Mouse (Mus musculus) liver, embryonic 15.5 days (tissue): ENCODE results near the gene App. TPM values are rescaled to one million over a fixed set of nuclear protein-coding genes. Genes with fewer than 3 reads are reported as not detected.
A peak's percentile ranks its signal among the peaks of the same experiment; 100 is the strongest.

Source experiments
- ATAC-seq: fragments of 200-750 bp; cut with Nextera tagmentation; 2 replicates; pipeline ENCODE4 v1.8.0; 2017; ENCODE audit warnings: moderate number of reproducible peaks, mild to moderate bottlenecking, moderate library complexity; ENCODE audit not compliant: insufficient read depth
- H3K27ac ChIP-seq: fragments of 300-500 bp; sonication (generic); replicated peaks from 2 replicates; pipeline ENCODE4 v1.5.1; 2015; ENCODE audit warnings: mild to moderate bottlenecking, inconsistent platforms
- H3K27me3 ChIP-seq: fragments of 300-500 bp; sonication (generic); 2 replicates; pipeline ENCODE4 v1.6.1; 2015; ENCODE audit warnings: mild to moderate bottlenecking, inconsistent platforms
- H3K36me3 ChIP-seq: fragments of 300-500 bp; sonication (generic); replicated peaks from 2 replicates; pipeline ENCODE4 v1.6.1; 2015; ENCODE audit warnings: moderate library complexity, mild to moderate bottlenecking, inconsistent platforms
- H3K4me1 ChIP-seq: fragments of 300-500 bp; sonication (generic); replicated peaks from 2 replicates; pipeline ENCODE4 v1.6.1; 2015; ENCODE audit warnings: inconsistent platforms
- H3K4me2 ChIP-seq: fragments of 300-500 bp; sonication (generic); 2 replicates; pipeline ENCODE4 v1.6.1; 2015; ENCODE audit warnings: moderate library complexity, mild to moderate bottlenecking, inconsistent platforms
- H3K4me3 ChIP-seq: fragments of 300-500 bp; sonication (generic); replicated peaks from 2 replicates; pipeline ENCODE4 v1.5.1; 2015; ENCODE audit warnings: mild to moderate bottlenecking, inconsistent platforms
- H3K9ac ChIP-seq: fragments of 300-500 bp; sonication (generic); 2 replicates; pipeline ENCODE4 v1.6.1; 2015; ENCODE audit warnings: moderate library complexity, mild to moderate bottlenecking, inconsistent platforms
- H3K9me3 ChIP-seq: fragments of 300-500 bp; sonication (generic); replicated peaks from 2 replicates; pipeline ENCODE4 v1.6.1; 2016; ENCODE audit warnings: inconsistent platforms
- WGBS: fragments of 180-500 bp; shearing (Covaris S2); methylation state at CpG from one replicate; pipeline ENCODE4 v1.1.7; 2015; ENCODE audit warnings: mixed read lengths; ENCODE audit not compliant: insufficient replicate concordance; 5-methylcytosine and 5-hydroxymethylcytosine counted together
- polyA plus RNA-seq: library from polyadenylated mRNA; unstranded; fragments of >200 nt; fragmentation: Nextera tagmentation; extraction: Ambion mirVana; gene quantifications from 2 replicates; pipeline ENCODE4 v1.2.1, GENCODE M21; 2015

Gene App
- polyA plus RNA-seq, 1 experiment from 2014 or later, result 17.8 TPM

GRCm38 (mm10) chr16:85133468-85133881 lies 40.1 kb downstream of the App start:
- Histone ChIP-seq H3K27me3 (no peaks in the 10 kb centered on the region), H3K4me3 (no peak overlapping the region), H3K4me1 (peaks cover 30% of the 10 kb centered on the region), H3K4me2 (peak overlapping the region; percentile 27), H3K27ac (0 out of 2 replicates have a peak overlapping the region, but pooled peaks have one; percentile 45), H3K36me3 (no peaks in the 10 kb centered on the region), H3K9me3 (no peaks in the 10 kb centered on the region), H3K9ac (no peak overlapping the region)
- no peak for ATAC-seq
- WGBS, result 32% methylated on average over 5 of the region's 5 CpGs

GRCm38 (mm10) chr16:85133057-85133456 lies 40.5 kb downstream of the App start:
- H3K4me2 ChIP-seq, result peak overlapping the region; percentile 27
- peak overlapping the region; percentile 45; the same call in 1 of the 2 replicates for H3K27ac ChIP-seq
- no peak overlapping the region for H3K9ac ChIP-seq
- WGBS, result 56% methylated on average over 8 of the region's 8 CpGs
- H3K4me1 ChIP-seq, result peaks cover 30% of the 10 kb centered on the region
- ATAC-seq, result no peak
- no peaks in the 10 kb centered on the region for H3K9me3 ChIP-seq
- no peaks in the 10 kb centered on the region for H3K36me3 ChIP-seq
- no peaks in the 10 kb centered on the region for H3K27me3 ChIP-seq
- H3K4me3 ChIP-seq, result no peak overlapping the region

GRCm38 (mm10) chr16:85132182-85132581 lies 41.4 kb downstream of the App start:
- H3K9ac ChIP-seq, result no peak overlapping the region
- ATAC-seq, result no peak
- no peak overlapping the region for H3K4me2 ChIP-seq
- no peak overlapping the region for H3K4me3 ChIP-seq
- 46% methylated on average over 5 of the region's 5 CpGs for WGBS
- no peaks in the 10 kb centered on the region for H3K36me3 ChIP-seq
- no peaks in the 10 kb centered on the region for H3K9me3 ChIP-seq
- H3K27ac ChIP-seq, result peak overlapping the region; percentile 6; the same call in 1 of the 2 replicates
- no peaks in the 10 kb centered on the region for H3K27me3 ChIP-seq
- H3K4me1 ChIP-seq, result peaks cover 30% of the 10 kb centered on the region

GRCm38 (mm10) chr16:85130861-85131556 lies 42.6 kb downstream of the App start:
- peak; percentile 73 for ATAC-seq
- no peaks in the 10 kb centered on the region for H3K36me3 ChIP-seq
- H3K27ac ChIP-seq, result 0 out of 2 replicates have a peak overlapping the region, but pooled peaks have one; percentile 24
- H3K4me1 ChIP-seq, result peaks cover 30% of the 10 kb centered on the region
- WGBS, result 49% methylated on average over 7 of the region's 7 CpGs
- no peaks in the 10 kb centered on the region for H3K9me3 ChIP-seq
- no peak overlapping the region for H3K4me3 ChIP-seq
- H3K4me2 ChIP-seq, result no peak overlapping the region; the same call in 1 of the 2 replicates
- H3K27me3 ChIP-seq, result no peaks in the 10 kb centered on the region
- H3K9ac ChIP-seq, result no peak overlapping the region

- Histone ChIP-seq H3K27me3 (no peaks in the 10 kb centered on the region), H3K4me3 (no peak overlapping the region), H3K27ac (no peak overlapping the region), H3K9me3 (no peaks in the 10 kb centered on the region), H3K9ac (no peak overlapping the region), H3K36me3 (no peaks in the 10 kb centered on the region), H3K4me2 (no peak overlapping the region), H3K4me1 (peaks cover 30% of the 10 kb centered on the region)
- WGBS, result 51% methylated on average over 13 of the region's 13 CpGs
- no peak for ATAC-seq
These were observed 44.6 kb downstream of the App start for GRCm38 (mm10) chr16:85128693-85129657.

- no peak overlapping the region for H3K27ac ChIP-seq
- H3K27me3 ChIP-seq, result no peaks in the 10 kb centered on the region
These were observed 45.3 kb downstream of the App start for GRCm38 (mm10) chr16:85128347-85128664.

GRCm38 (mm10) chr16:85127661-85128346 lies 45.8 kb downstream of the App start:
- Histone ChIP-seq H3K9ac (no peak overlapping the region), H3K27ac (no peak overlapping the region), H3K4me1 (peaks cover 23% of the 10 kb centered on the region), H3K9me3 (no peaks in the 10 kb centered on the region), H3K36me3 (no peaks in the 10 kb centered on the region), H3K4me2 (no peak overlapping the region), H3K27me3 (no peaks in the 10 kb centered on the region), H3K4me3 (no peak overlapping the region)
- 73% methylated on average over 11 of the region's 11 CpGs for WGBS
- ATAC-seq, result no peak

More at GRCm38 (mm10) chr16:85128347-85128664, 45.3 kb downstream of the App start:
- Histone ChIP-seq H3K9ac (no peak overlapping the region), H3K4me2 (no peak overlapping the region), H3K36me3 (no peaks in the 10 kb centered on the region), H3K9me3 (no peaks in the 10 kb centered on the region), H3K4me3 (no peak overlapping the region), H3K4me1 (peaks cover 28% of the 10 kb centered on the region)
- 55% methylated on average over 5 of the region's 5 CpGs for WGBS
- no peak for ATAC-seq

GRCm38 (mm10) chr16:85124649-85125048 lies 48.9 kb downstream of the App start:
- H3K4me2 ChIP-seq, result no peak overlapping the region
- H3K36me3 ChIP-seq, result no peaks in the 10 kb centered on the region
- H3K27ac ChIP-seq, result no peak overlapping the region
- no peaks in the 10 kb centered on the region for H3K27me3 ChIP-seq
- no peak for ATAC-seq
- WGBS, result 73% methylated on average over 4 of the region's 4 CpGs
- H3K9me3 ChIP-seq, result no peaks in the 10 kb centered on the region
- H3K9ac ChIP-seq, result no peak overlapping the region
- peaks cover 3% of the 10 kb centered on the region; the same call in 1 of the 2 replicates for H3K4me1 ChIP-seq
- H3K4me3 ChIP-seq, result no peak overlapping the region

- Histone ChIP-seq H3K27me3 (no peaks in the 10 kb centered on the region), H3K27ac (no peak overlapping the region)
- ATAC-seq, result no peak
These were observed 51.6 kb downstream of the App start for GRCm38 (mm10) chr16:85121983-85122382.

GRCm38 (mm10) chr16:85118916-85119315 lies 54.6 kb downstream of the App start:
- Histone ChIP-seq H3K4me1 (no peaks in the 10 kb centered on the region), H3K27ac (no peak overlapping the region), H3K9me3 (no peaks in the 10 kb centered on the region), H3K9ac (no peak overlapping the region), H3K27me3 (no peaks in the 10 kb centered on the region), H3K36me3 (no peaks in the 10 kb centered on the region), H3K4me2 (no peak overlapping the region), H3K4me3 (no peak overlapping the region)
- WGBS, result 75% methylated on average over 6 of the region's 6 CpGs
- no peak for ATAC-seq

More at GRCm38 (mm10) chr16:85121983-85122382, 51.6 kb downstream of the App start:
- H3K9ac ChIP-seq, result no peak overlapping the region
- H3K4me2 ChIP-seq, result no peak overlapping the region
- H3K4me1 ChIP-seq, result no peaks in the 10 kb centered on the region
- 46% methylated on average over 5 of the region's 5 CpGs for WGBS
- H3K9me3 ChIP-seq, result no peaks in the 10 kb centered on the region
- no peaks in the 10 kb centered on the region for H3K36me3 ChIP-seq
- no peak overlapping the region for H3K4me3 ChIP-seq

- H3K27ac ChIP-seq, result no peak overlapping the region
- no peak overlapping the region for H3K4me2 ChIP-seq
- no peak overlapping the region for H3K4me3 ChIP-seq
- H3K27me3 ChIP-seq, result no peaks in the 10 kb centered on the region
- H3K36me3 ChIP-seq, result no peaks in the 10 kb centered on the region
- no peak overlapping the region for H3K9ac ChIP-seq
- no peak for ATAC-seq
- no peaks in the 10 kb centered on the region for H3K9me3 ChIP-seq
- no peaks in the 10 kb centered on the region for H3K4me1 ChIP-seq
- 49% methylated on average over 1 of the region's 1 CpGs for WGBS
These were observed 56.0 kb downstream of the App start for GRCm38 (mm10) chr16:85117541-85117940.
